Mouse (Mus musculus): ENCODE measurements around the gene Sik3. TPM values are rescaled to one million over a fixed set of nuclear protein-coding genes. Genes with fewer than 3 reads are reported as not detected.

The Sik3 gene
- 82.3 TPM for polyA plus RNA-seq (2015; fragmentation: Illumina TruSeq; extraction: RNeasy Lipid Tissue Mini Kit (QIAGEN cat#74804); ENCODE audit: low read depth, low replicate concordance)

GRCm38 (mm10) chr9:46012091-46013008 lies at the start of gene Sik3, which contains the start of gene Pafah1b2:
TSS of gene Sik3 (plus strand) at chr9:46012820.
TSS of gene Pafah1b2 (minus strand) at chr9:46012690.

GRCm38 (mm10) chr9:46228491-46228890 lies 215.9 kb downstream of the Sik3 start, which contains the start of gene Apoa1:
TSS of gene Apoa1 (plus strand) at chr9:46228580.

GRCm38 (mm10) chr9:46235596-46235648 lies 222.8 kb downstream of the Sik3 start, which contains the start of gene Apoc3:
TSS of gene Apoc3 (minus strand) at chr9:46235636.

GRCm38 (mm10) chr9:46240526-46241153 lies 228.0 kb downstream of the Sik3 start, which contains the start of gene Apoa4:
TSS of gene Apoa4 (plus strand) at chr9:46240696.

GRCm38 (mm10) chr9:46268343-46268873 lies 255.8 kb downstream of the Sik3 start, which contains the start of gene Apoa5:
TSS of gene Apoa5 (plus strand) at chr9:46268633.

GRCm38 (mm10) chr9:46272677-46273454 lies 260.2 kb downstream of the Sik3 start, which contains the start of gene Zpr1:
TSS of gene Zpr1 (plus strand) at chr9:46273064.

Other genes with a start within 250 kb of the Sik3 start
- gene Cep164, start 184.1 kb upstream of the Sik3 start, polyA plus RNA-seq (2015; fragmentation: Illumina TruSeq; extraction: RNeasy Lipid Tissue Mini Kit (QIAGEN cat#74804); ENCODE audit: low read depth, low replicate concordance): 6.1 TPM
- gene Bace1, start 174.2 kb upstream of the Sik3 start, polyA plus RNA-seq (2015; fragmentation: Illumina TruSeq; extraction: RNeasy Lipid Tissue Mini Kit (QIAGEN cat#74804); ENCODE audit: low read depth, low replicate concordance): 53.5 TPM
- 16.3 TPM for gene Pcsk7, start 106.3 kb upstream of the Sik3 start, polyA plus RNA-seq (2015; fragmentation: Illumina TruSeq; extraction: RNeasy Lipid Tissue Mini Kit (QIAGEN cat#74804); ENCODE audit: low read depth, low replicate concordance)
- 47.3 TPM for gene Rnf214, start 105.9 kb upstream of the Sik3 start, polyA plus RNA-seq (2015; fragmentation: Illumina TruSeq; extraction: RNeasy Lipid Tissue Mini Kit (QIAGEN cat#74804); ENCODE audit: low read depth, low replicate concordance)
- 25.0 TPM for gene Tagln, start 76.8 kb upstream of the Sik3 start, polyA plus RNA-seq (2015; fragmentation: Illumina TruSeq; extraction: RNeasy Lipid Tissue Mini Kit (QIAGEN cat#74804); ENCODE audit: low read depth, low replicate concordance)
- 57.0 TPM for gene Sidt2, start 57.6 kb upstream of the Sik3 start, polyA plus RNA-seq (2015; fragmentation: Illumina TruSeq; extraction: RNeasy Lipid Tissue Mini Kit (QIAGEN cat#74804); ENCODE audit: low read depth, low replicate concordance)
- 142 TPM for gene Pafah1b2, start 130 bp upstream of the Sik3 start, polyA plus RNA-seq (2015; fragmentation: Illumina TruSeq; extraction: RNeasy Lipid Tissue Mini Kit (QIAGEN cat#74804); ENCODE audit: low read depth, low replicate concordance)
- 2.0 TPM for gene Apoa1, start 215.8 kb downstream of the Sik3 start, polyA plus RNA-seq (2015; fragmentation: Illumina TruSeq; extraction: RNeasy Lipid Tissue Mini Kit (QIAGEN cat#74804); ENCODE audit: low read depth, low replicate concordance)
- 1.6 TPM for gene Apoc3, start 222.8 kb downstream of the Sik3 start, polyA plus RNA-seq (2015; fragmentation: Illumina TruSeq; extraction: RNeasy Lipid Tissue Mini Kit (QIAGEN cat#74804); ENCODE audit: low read depth, low replicate concordance)
- not detected for gene Apoa4, start 227.9 kb downstream of the Sik3 start, polyA plus RNA-seq (2015; fragmentation: Illumina TruSeq; extraction: RNeasy Lipid Tissue Mini Kit (QIAGEN cat#74804); ENCODE audit: low read depth, low replicate concordance)

Measured in brain, adult 10 weeks (tissue).